Mouse (Mus musculus) heart, embryonic 15.5 days (tissue): ENCODE data around the gene Scyl1. TPM values are rescaled to one million over a fixed set of nuclear protein-coding genes. Genes with fewer than 3 reads are reported as not detected.
A peak's percentile ranks its signal among the peaks of the same experiment; 100 is the strongest.

ENCODE experiments used
- ATAC-seq: fragments of 200-750 bp; cut with Nextera tagmentation; replicated peaks from 2 replicates; pipeline ENCODE4 v1.8.0; 2017; ENCODE audit warnings: low read depth, moderate TSS enrichment; ENCODE audit not compliant: insufficient number of reproducible peaks, insufficient read depth, low FRiP score
- H3K27ac ChIP-seq: fragments of 300-500 bp; sonication (generic); 2 replicates; pipeline ENCODE4 v1.5.1; 2015; ENCODE audit warnings: mild to moderate bottlenecking, inconsistent platforms
- H3K27me3 ChIP-seq: fragments of 300-500 bp; sonication (generic); 2 replicates; pipeline ENCODE4 v1.6.1; 2015; ENCODE audit warnings: inconsistent platforms
- H3K36me3 ChIP-seq: fragments of 300-500 bp; sonication (generic); 2 replicates; pipeline ENCODE4 v1.6.1; 2015; ENCODE audit warnings: mild to moderate bottlenecking, inconsistent platforms
- H3K4me1 ChIP-seq: fragments of 300-500 bp; sonication (generic); replicated peaks from 2 replicates; pipeline ENCODE4 v1.6.1; 2015; ENCODE audit warnings: inconsistent platforms
- H3K4me2 ChIP-seq: fragments of 300-500 bp; sonication (generic); 2 replicates; pipeline ENCODE4 v1.6.1; 2015; ENCODE audit warnings: inconsistent platforms, mild to moderate bottlenecking, moderate library complexity
- H3K4me3 ChIP-seq: fragments of 300-500 bp; sonication (generic); 2 replicates; pipeline ENCODE4 v1.5.1; 2015; ENCODE audit warnings: mild to moderate bottlenecking, inconsistent platforms
- H3K9ac ChIP-seq: fragments of 300-500 bp; sonication (generic); 2 replicates; pipeline ENCODE4 v1.6.1; 2015; ENCODE audit warnings: mild to moderate bottlenecking, inconsistent platforms
- H3K9me3 ChIP-seq: fragments of 300-500 bp; sonication (generic); replicated peaks from 2 replicates; pipeline ENCODE4 v1.6.1; 2016; ENCODE audit warnings: inconsistent platforms
- WGBS: fragments of 180-500 bp; shearing (Covaris S2); methylation state at CpG from one replicate; pipeline ENCODE4 v1.1.7; 2015; ENCODE audit warnings: mixed read lengths; 5-methylcytosine and 5-hydroxymethylcytosine counted together
- polyA plus RNA-seq: library from polyadenylated mRNA; unstranded; fragments of >200 nt; fragmentation: Nextera tagmentation; extraction: Ambion mirVana; gene quantifications from 2 replicates; pipeline ENCODE4 v1.2.1, GENCODE M21; 2015

The Scyl1 gene
- polyA plus RNA-seq, 1 experiment from 2014 or later, result 53.5 TPM

- Histone ChIP-seq H3K4me3 (peak overlapping the region; percentile 69), H3K27me3 (no peaks in the 10 kb centered on the region), H3K4me1 (peaks cover 36% of the 10 kb centered on the region), H3K9ac (peak overlapping the region; percentile 88), H3K9me3 (no peaks in the 10 kb centered on the region), H3K36me3 (peaks cover 17% of the 10 kb centered on the region), H3K4me2 (peak overlapping the region; percentile 85), H3K27ac (peak overlapping the region; percentile 99)
- under 1% methylated on average over 25 of the region's 25 CpGs for WGBS
- 0 out of 2 replicates have a peak, but pooled peaks have one; percentile 15 for ATAC-seq
These were observed 31.0 kb upstream of the Scyl1 start for GRCm38 (mm10) chr19:5802011-5802786.

- Histone ChIP-seq H3K9ac (peak overlapping the region; percentile 88), H3K4me1 (peaks cover 36% of the 10 kb centered on the region), H3K9me3 (no peaks in the 10 kb centered on the region), H3K27ac (peak overlapping the region; percentile 99), H3K4me2 (peak overlapping the region; percentile 54), H3K4me3 (peak overlapping the region; percentile 69), H3K27me3 (no peaks in the 10 kb centered on the region), H3K36me3 (peaks cover 24% of the 10 kb centered on the region)
- WGBS, result under 1% methylated on average over 3 of the region's 3 CpGs
- ATAC-seq, result no peak
These were observed 30.3 kb upstream of the Scyl1 start for GRCm38 (mm10) chr19:5801432-5801964.

- under 1% methylated on average over 19 of the region's 19 CpGs for WGBS
- no peaks in the 10 kb centered on the region for H3K9me3 ChIP-seq
- peaks cover 31% of the 10 kb centered on the region for H3K36me3 ChIP-seq
These were observed 29.6 kb upstream of the Scyl1 start for GRCm38 (mm10) chr19:5800632-5801431.

GRCm38 (mm10) chr19:5800350-5800631 lies 29.1 kb upstream of the Scyl1 start:
- Histone ChIP-seq H3K4me2 (peak overlapping the region; percentile 54), H3K4me3 (peak overlapping the region; percentile 69), H3K9ac (peak overlapping the region; percentile 88), H3K4me1 (peaks cover 35% of the 10 kb centered on the region), H3K27me3 (no peaks in the 10 kb centered on the region), H3K36me3 (peaks cover 36% of the 10 kb centered on the region), H3K27ac (peak overlapping the region; percentile 99), H3K9me3 (no peaks in the 10 kb centered on the region)
- no peak for ATAC-seq
- whole genome bisulfite sequencing, result 0% methylated on average over 2 of the region's 2 CpGs

More at GRCm38 (mm10) chr19:5800632-5801431, 29.6 kb upstream of the Scyl1 start:
- Histone ChIP-seq H3K27ac (peak overlapping the region; percentile 99), H3K4me3 (peak overlapping the region; percentile 69), H3K4me2 (peak overlapping the region; percentile 54), H3K9ac (peak overlapping the region; percentile 88), H3K27me3 (no peaks in the 10 kb centered on the region), H3K4me1 (peaks cover 36% of the 10 kb centered on the region)
- ATAC-seq, result no peak

GRCm38 (mm10) chr19:5799566-5800349 lies 28.5 kb upstream of the Scyl1 start:
- peak overlapping the region; percentile 99 for H3K27ac ChIP-seq
- H3K4me3 ChIP-seq, result peak overlapping the region; percentile 69
- peak overlapping the region; percentile 88 for H3K9ac ChIP-seq
- H3K36me3 ChIP-seq, result peaks cover 41% of the 10 kb centered on the region
- peaks cover 35% of the 10 kb centered on the region for H3K4me1 ChIP-seq
- no peak for ATAC-seq
- H3K27me3 ChIP-seq, result no peaks in the 10 kb centered on the region
- whole genome bisulfite sequencing, result under 1% methylated on average over 10 of the region's 10 CpGs
- peak overlapping the region; percentile 54 for H3K4me2 ChIP-seq
- H3K9me3 ChIP-seq, result no peaks in the 10 kb centered on the region

- Histone ChIP-seq H3K9me3 (no peaks in the 10 kb centered on the region), H3K36me3 (peaks cover 41% of the 10 kb centered on the region), H3K4me2 (peak overlapping the region; percentile 90), H3K27ac (peak overlapping the region; percentile 50), H3K4me1 (peaks cover 27% of the 10 kb centered on the region), H3K9ac (peak overlapping the region; percentile 72), H3K4me3 (peak overlapping the region; percentile 69), H3K27me3 (no peaks in the 10 kb centered on the region)
- ATAC-seq, result no peak
- under 1% methylated on average over 7 of the region's 7 CpGs for WGBS
These were observed 27.7 kb upstream of the Scyl1 start for GRCm38 (mm10) chr19:5798700-5799479.

- H3K27ac ChIP-seq, result peak overlapping the region; percentile 68
- peak overlapping the region; percentile 77 for H3K9ac ChIP-seq
- no peaks in the 10 kb centered on the region for H3K9me3 ChIP-seq
- ATAC-seq, result no peak
- peaks cover 27% of the 10 kb centered on the region for H3K4me1 ChIP-seq
- peak overlapping the region; percentile 90 for H3K4me2 ChIP-seq
- H3K36me3 ChIP-seq, result peaks cover 41% of the 10 kb centered on the region
- peak overlapping the region; percentile 69 for H3K4me3 ChIP-seq
- no peaks in the 10 kb centered on the region for H3K27me3 ChIP-seq
- WGBS, result 8% methylated on average over 7 of the region's 7 CpGs
These were observed 26.3 kb upstream of the Scyl1 start for GRCm38 (mm10) chr19:5797381-5798111.

- H3K27ac ChIP-seq, result peak overlapping the region; percentile 68
These were observed 25.4 kb upstream of the Scyl1 start for GRCm38 (mm10) chr19:5796573-5797111.

GRCm38 (mm10) chr19:5795668-5796572 lies 24.7 kb upstream of the Scyl1 start:
- 49% methylated on average over 11 of the region's 11 CpGs for WGBS
- Histone ChIP-seq H3K27me3 (no peaks in the 10 kb centered on the region), H3K4me1 (peaks cover 27% of the 10 kb centered on the region), H3K27ac (peak overlapping the region; percentile 68), H3K4me2 (peak overlapping the region; percentile 90), H3K4me3 (peak overlapping the region; percentile 69), H3K9ac (peak overlapping the region; percentile 77), H3K9me3 (no peaks in the 10 kb centered on the region), H3K36me3 (peaks cover 41% of the 10 kb centered on the region)
- ATAC-seq, result no peak

More at GRCm38 (mm10) chr19:5796573-5797111, 25.4 kb upstream of the Scyl1 start:
- peak overlapping the region; percentile 69 for H3K4me3 ChIP-seq
- H3K9ac ChIP-seq, result peak overlapping the region; percentile 77
- H3K27me3 ChIP-seq, result no peaks in the 10 kb centered on the region
- H3K4me1 ChIP-seq, result peaks cover 27% of the 10 kb centered on the region
- H3K4me2 ChIP-seq, result peak overlapping the region; percentile 90
- no peak for ATAC-seq
- no peaks in the 10 kb centered on the region for H3K9me3 ChIP-seq
- peaks cover 41% of the 10 kb centered on the region for H3K36me3 ChIP-seq
- 40% methylated on average over 7 of the region's 7 CpGs for WGBS
